Mouse (Mus musculus): ENCODE results near the gene Efhd1. TPM values are rescaled to one million over a fixed set of nuclear protein-coding genes. Genes with fewer than 3 reads are reported as not detected.

Gene Efhd1
- total and polyA plus RNA-seq, 3 experiments, result 0.15 TPM; not detected in 2

GRCm38 (mm10) chr1:87301971-87302370, 37.8 kb downstream of the Efhd1 start:
- no peaks in the 10 kb centered on the region for H3K36me3 ChIP-seq (ENCODE audit: control insufficient read depth in 1 of 2, insufficient read depth in 2 of 2, low read length in 2 of 2)
- no peaks in the 10 kb centered on the region for H3K9me3 ChIP-seq (replicated peaks; ENCODE audit: insufficient read depth, low read length)
- H3K27me3 ChIP-seq (ENCODE audit: control insufficient read depth in 1 of 2, insufficient read depth in 2 of 2, low read length in 2 of 2), result peaks cover 0 to 2% of the 10 kb centered on the region in 2 experiments; a peak in 1 of 4 replicates
- H3K4me3 ChIP-seq (ENCODE audit: control insufficient read depth in 1 of 2, insufficient read depth in 1 of 2, low read depth in 2 of 2, low read length in 2 of 2), result no peak overlapping the region
- H3K4me1 ChIP-seq (ENCODE audit: control insufficient read depth in 1 of 2, insufficient read depth in 2 of 2, low read length in 2 of 2), result no peaks in the 10 kb centered on the region
- DNase-seq (ENCODE audit: low read depth, low spot score), result no peak
- TF ChIP-seq USF2 (IDR thresholded peaks at IDR 0.05; ENCODE audit: borderline replicate concordance in 1 of 2, insufficient read depth in 1 of 2, low read depth in 1 of 2, low read length in 2 of 2), result no peak
- TF ChIP-seq POLR2AphosphoS5 (IDR thresholded peaks at IDR 0.05; ENCODE audit: borderline replicate concordance, low read depth, low read length), result no peak
- TF ChIP-seq SMC3 (IDR thresholded peaks at IDR 0.05; ENCODE audit: low read depth, low read length), result no peak
- TF ChIP-seq NELFE (IDR thresholded peaks at IDR 0.05; ENCODE audit: low read depth, low read length), result no peak
- TF ChIP-seq GATA1 (IDR thresholded peaks at IDR 0.05; ENCODE audit: low read depth, low read length), result no peak
- TF ChIP-seq ZC3H11A (IDR thresholded peaks at IDR 0.05; ENCODE audit: low read depth, low read length), result no peak
- TF ChIP-seq RCOR1 (IDR thresholded peaks at IDR 0.05; ENCODE audit: low read depth, low read length), result no peak
- TF ChIP-seq E2F4 (IDR thresholded peaks at IDR 0.05; ENCODE audit: borderline replicate concordance, low read depth, low read length), result no peak
- TF ChIP-seq TCF12 (IDR thresholded peaks at IDR 0.05; ENCODE audit: low read depth, low read length), result no peak
- TF ChIP-seq MYC (IDR thresholded peaks at IDR 0.05; ENCODE audit: low read depth, low read length), result no peak
- TF ChIP-seq HCFC1 (IDR thresholded peaks at IDR 0.05; ENCODE audit: low read depth, low read length), result no peak
- no peak for TF ChIP-seq BHLHE40 (IDR thresholded peaks at IDR 0.05; ENCODE audit: borderline replicate concordance, low read depth, low read length)
- TF ChIP-seq EP300 (IDR thresholded peaks at IDR 0.05; ENCODE audit: low read depth in 1 of 2, low read length in 2 of 2), result no peak
- no peak for TF ChIP-seq ZNF384 (IDR thresholded peaks at IDR 0.05; ENCODE audit: low read depth, low read length)
- no peak overlapping the region for H3K9ac ChIP-seq (ENCODE audit: control insufficient read depth, low read depth, low read length, poor library complexity, severe bottlenecking)
- no peaks in the 10 kb centered on the region for H3K79me2 ChIP-seq (ENCODE audit: control insufficient read depth, insufficient read depth, low read length, poor library complexity)
- H3K27ac ChIP-seq (ENCODE audit: control insufficient read depth, low read depth, low read length), result no peak overlapping the region

DNA sequence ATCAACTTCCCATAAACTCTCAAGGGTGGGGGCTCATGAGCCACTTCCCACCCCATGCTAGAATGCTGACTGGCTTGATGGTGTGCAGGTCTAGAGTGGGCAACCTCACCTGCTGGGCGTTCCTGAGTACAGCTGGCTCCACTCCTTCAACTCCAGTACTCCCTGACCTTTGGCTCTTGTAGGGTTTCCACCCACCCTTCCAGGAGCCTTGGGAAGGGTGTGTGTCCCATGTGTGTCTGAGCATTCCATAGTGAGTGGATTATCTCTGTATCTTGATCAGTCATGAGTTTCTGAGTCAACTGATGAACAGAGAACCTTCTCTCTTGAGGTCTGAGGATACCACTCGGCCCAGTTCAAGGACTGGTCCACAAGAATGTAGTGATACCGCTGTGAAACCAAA, 44.8 kb downstream of the Efhd1 start:
- Histone ChIP-seq H3K27ac (ENCODE audit: control insufficient read depth, low read depth, low read length) (no peak overlapping the region), H3K36me3 (ENCODE audit: control insufficient read depth in 1 of 2, insufficient read depth in 2 of 2, low read length in 2 of 2) (no peaks in the 10 kb centered on the region), H3K79me2 (ENCODE audit: control insufficient read depth, insufficient read depth, low read length, poor library complexity) (no peaks in the 10 kb centered on the region), H3K9ac (ENCODE audit: control insufficient read depth, low read depth, low read length, poor library complexity, severe bottlenecking) (no peak overlapping the region), H3K9me3 (replicated peaks; ENCODE audit: insufficient read depth, low read length) (no peaks in the 10 kb centered on the region), H3K4me3 (ENCODE audit: control insufficient read depth in 1 of 2, insufficient read depth in 1 of 2, low read depth in 2 of 2, low read length in 2 of 2) (no peak overlapping the region), H3K27me3 (ENCODE audit: control insufficient read depth in 1 of 2, insufficient read depth in 2 of 2, low read length in 2 of 2) (peaks cover 2 to 5% of the 10 kb centered on the region in 2 experiments; a peak in 2 of 4 replicates), H3K4me1 (ENCODE audit: control insufficient read depth in 1 of 2, insufficient read depth in 2 of 2, low read length in 2 of 2) (no peaks in the 10 kb centered on the region)
- DNase-seq (ENCODE audit: low read depth, low spot score), result no peak
- TF ChIP-seq GABPA (IDR thresholded peaks at IDR 0.05; ENCODE audit: low read depth, low read length) (no peak), CTCF (IDR thresholded peaks at IDR 0.05 in 2 of 3, conservative IDR thresholded peaks at IDR 0.05 in 1 of 3; ENCODE audit: control insufficient read depth in 1 of 3, insufficient read depth in 1 of 3, low read depth in 2 of 3, low read length in 3 of 3, poor library complexity in 1 of 3, severe bottlenecking in 1 of 3) (no peak), POLR2AphosphoS2 (IDR thresholded peaks at IDR 0.05; ENCODE audit: low read length) (no peak), KAT2A (conservative IDR thresholded peaks at IDR 0.05; ENCODE audit: low read depth, low read length) (no peak), CHD1 (IDR thresholded peaks at IDR 0.05; ENCODE audit: low read depth, low read length) (no peak), ZKSCAN1 (IDR thresholded peaks at IDR 0.05; ENCODE audit: low read depth, low read length) (no peak), MEF2A (IDR thresholded peaks at IDR 0.05; ENCODE audit: extremely low read depth, insufficient replicate concordance, low read depth, low read length, poor library complexity, severe bottlenecking) (no peak), E2F4 (IDR thresholded peaks at IDR 0.05; ENCODE audit: borderline replicate concordance, low read depth, low read length) (no peak), RAD21 (IDR thresholded peaks at IDR 0.05; ENCODE audit: low read depth, low read length) (no peak)
